Mouse (Mus musculus) brain, embryonic 14.5 days (tissue): Measurements from ENCODE around the gene Gm20498.

Experiments
- CTCF ChIP-seq: fragments of 200-500 bp; IDR thresholded peaks from 2 replicates; pipeline ENCODE4 v1.5.1; 2012; ENCODE audit warnings: inconsistent platforms, mild to moderate bottlenecking, moderate library complexity, borderline replicate concordance; ENCODE audit not compliant: insufficient read depth, insufficient read length; ENCODE audit errors: extremely low read depth
- POLR2A ChIP-seq: fragments of 200-500 bp; IDR thresholded peaks from 2 replicates; pipeline ENCODE4 v1.6.1; 2012; ENCODE audit warnings: mild to moderate bottlenecking, inconsistent platforms, borderline replicate concordance; ENCODE audit not compliant: poor library complexity, insufficient read depth, insufficient read length, severe bottlenecking; ENCODE audit errors: extremely low read depth

DNA sequence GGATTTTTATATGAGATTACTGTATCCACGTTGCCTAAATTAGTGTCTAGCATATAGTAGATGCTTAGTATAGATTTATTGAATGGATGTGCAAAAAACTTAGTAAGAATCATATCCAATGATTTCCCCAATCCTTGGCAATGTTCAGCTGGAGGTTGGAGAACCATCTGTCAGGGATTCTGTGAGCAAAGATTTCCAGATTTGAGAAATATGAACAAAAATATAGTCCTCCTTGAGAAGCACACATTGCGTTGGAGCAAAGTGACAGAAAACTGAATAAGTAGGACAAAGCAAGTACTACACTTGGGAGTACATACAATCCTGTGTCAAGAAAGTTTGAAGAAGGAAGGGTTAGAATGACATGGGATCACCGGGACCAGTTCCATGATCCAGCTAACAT, 208.6 kb downstream of the Gm20498 start:
- TF ChIP-seq POLR2A (no peak), CTCF (no peak)
